9 mouse cellular contexts compared by ENCODE assay signal in genomic region chr3:116860333-116861222, GRCm38 (mm10). TPM values are rescaled to one million over a fixed set of nuclear protein-coding genes. Genes with fewer than 3 reads are reported as not detected.
DNase-seq lines count a peak whose midpoint lies in the region; ATAC-seq and TF ChIP-seq lines count a peak whose summit lies in the region.
"Had no signal": no experiment of that assay in that cellular context is flagged by ENCODE, and none has a peak within 500 bp of the region (broad histone marks: within the 10 kb centered on the region; RNA-seq: fewer than 3 reads in every experiment).

No protein-coding gene starts in this region.

- WGBS in heart, embryonic 11.5 days (ENCODE audit: insufficient replicate concordance), result 51% methylated on average over 19 of the region's 19 CpGs
- 73% methylated on average over 19 of the region's 19 CpGs for WGBS in hindbrain, embryonic 10.5 days

- DNase-seq in heart, postnatal 36 days, result no peak
- peak; percentile 31 for DNase-seq in G1E (ENCODE audit: low spot score)
- no peak for DNase-seq in hindbrain, embryonic 10.5 days (ENCODE audit: low spot score)
- DNase-seq in thymus, postnatal 4 days, result no peak
- no peak for DNase-seq in cerebellum, adult 8-10 months
- DNase-seq in embryo, embryonic 9.5 days (ENCODE audit: extremely low spot score), result no peak

- peak overlapping the region; percentile 76 for H3K9ac ChIP-seq in heart, embryonic 11.5 days (ENCODE audit: low read depth, low read length)

- H3K27me3 ChIP-seq in heart, embryonic 11.5 days (ENCODE audit: control insufficient read depth, insufficient read depth, low read length), result no peaks in the 10 kb centered on the region
- no peaks in the 10 kb centered on the region for H3K27me3 ChIP-seq in G1E (ENCODE audit: insufficient read depth, low read length)
- no peaks in the 10 kb centered on the region for H3K27me3 ChIP-seq in hindbrain, embryonic 10.5 days (ENCODE audit: insufficient read depth, poor library complexity, severe bottlenecking)
- H3K27me3 ChIP-seq: Patski had no signal

- peak overlapping the region; percentile 61 for H3K4me3 ChIP-seq in heart, embryonic 11.5 days (ENCODE audit: low read depth, low read length)
- H3K4me3 ChIP-seq in G1E (ENCODE audit: low read depth, low read length), result peak overlapping the region; percentile 80
- H3K4me3 ChIP-seq in hindbrain, embryonic 10.5 days, result peak overlapping the region; percentile 63

- no peak for TF ChIP-seq CTCF in G1E (IDR thresholded peaks at IDR 0.05; ENCODE audit: low read depth, low read length)

- H3K4me2 ChIP-seq in heart, embryonic 11.5 days, result peak overlapping the region; percentile 62

- no peaks in the 10 kb centered on the region for H3K9me3 ChIP-seq in heart, embryonic 11.5 days (replicated peaks; ENCODE audit: control insufficient read depth, low read length)
- no peaks in the 10 kb centered on the region for H3K9me3 ChIP-seq in G1E (replicated peaks)
- H3K9me3 ChIP-seq in hindbrain, embryonic 10.5 days, result no peaks in the 10 kb centered on the region

- ATAC-seq in heart, embryonic 11.5 days (replicated peaks; ENCODE audit: insufficient number of reproducible peaks, low FRiP score, low TSS enrichment), result peak; percentile 63
- ATAC-seq in G1E (ENCODE audit: extremely low read depth, insufficient number of reproducible peaks, low FRiP score, poor library complexity, severe bottlenecking), result 0 out of 2 replicates have a peak, but pooled peaks have one; percentile 12
- peak; percentile 21; the same call in 1 of the 2 replicates for ATAC-seq in megakaryocyte progenitor cell, adult 5-6 weeks (replicated peaks; ENCODE audit: poor library complexity)

- H3K4me1 ChIP-seq in heart, embryonic 11.5 days (ENCODE audit: control insufficient read depth, insufficient read depth, low read length), result 0 out of 2 replicates have a peak, but pooled peaks cover 5% of the 10 kb centered on the region
- peaks cover 48% of the 10 kb centered on the region for H3K4me1 ChIP-seq in G1E (ENCODE audit: insufficient read depth, low read depth, low read length)
- H3K4me1 ChIP-seq in hindbrain, embryonic 10.5 days (replicated peaks), result peaks cover 8% of the 10 kb centered on the region; the same call in 1 of the 2 replicates

- intact Hi-C loops in heart, postnatal 36 days (cut with DNase I), result no loop called here

- no peaks in the 10 kb centered on the region for H3K36me3 ChIP-seq in heart, embryonic 11.5 days (ENCODE audit: control insufficient read depth, insufficient read depth, low read length)
- H3K36me3 ChIP-seq in G1E (replicated peaks), result peaks cover 10% of the 10 kb centered on the region
- no peaks in the 10 kb centered on the region for H3K36me3 ChIP-seq in hindbrain, embryonic 10.5 days

- peak overlapping the region; percentile 66; the same call in 1 of the 2 replicates for H3K27ac ChIP-seq in heart, embryonic 11.5 days (ENCODE audit: low read depth, low read length)
- peak overlapping the region; percentile 83 for H3K27ac ChIP-seq in hindbrain, embryonic 10.5 days

RNA-seq across cellular contexts. Expression of gene Frrs1, which starts 1.3 kb away (rescaled TPM):
- 26.7 and 26.8 TPM in 2 replicates for polyA plus RNA-seq in heart, embryonic 11.5 days (2014; fragmentation: Nextera tagmentation; extraction: Ambion mirVana)
- total RNA-seq in heart, postnatal 36 days (2021), result 1 to 10 TPM; 2.7 to 5.0 TPM
- total RNA-seq in G1E (2014; fragmentation: Nextera tagmentation) (99.0 and 105 TPM in 2 replicates), G1E (2017) (33.5 and 37.1 TPM in 2 replicates)
- 8.7 and 26.1 TPM in 2 replicates for polyA plus RNA-seq in G1E (2012)
- polyA plus RNA-seq in hindbrain, embryonic 10.5 days (2016; fragmentation: Nextera tagmentation; extraction: Ambion mirVana), result 8.7 and 17.2 TPM in 2 replicates
- total RNA-seq in megakaryocyte progenitor cell, adult 5-6 weeks (2015), result 73.1 and 73.3 TPM in 2 replicates
- total RNA-seq in megakaryocyte progenitor cell, adult 5-6 weeks (2017), result 49.4 and 50.4 TPM in 2 replicates

RNA-seq across cellular contexts. Expression of gene Agl, which starts 52.6 kb away (rescaled TPM):
- polyA plus RNA-seq in heart, embryonic 11.5 days (2014; fragmentation: Nextera tagmentation; extraction: Ambion mirVana), result 49.2 and 55.8 TPM in 2 replicates
- 100 to 1,000 TPM; 189 to 212 TPM for total RNA-seq in heart, postnatal 36 days (2021)
- total RNA-seq in G1E (2014; fragmentation: Nextera tagmentation) (33.6 and 38.7 TPM in 2 replicates), G1E (2017) (13.5 and 15.1 TPM in 2 replicates)
- 1.3 and 1.7 TPM in 2 replicates for polyA plus RNA-seq in G1E (2012)
- 9.6 and 10.7 TPM in 2 replicates for polyA plus RNA-seq in hindbrain, embryonic 10.5 days (2016; fragmentation: Nextera tagmentation; extraction: Ambion mirVana)
- total RNA-seq in megakaryocyte progenitor cell, adult 5-6 weeks (2015), result 12.8 and 15.5 TPM in 2 replicates
- total RNA-seq in megakaryocyte progenitor cell, adult 5-6 weeks (2017), result 10.4 and 14.0 TPM in 2 replicates

Comparison
In these comparisons a context has a peak if more than half of its experiments do, and no peak if none do; other contexts are left out.
1. ATAC-seq: peak in every context shown above with its lines; median percentile 63 in heart, embryonic 11.5 days; 21 in megakaryocyte progenitor cell, adult 5-6 weeks; 12 in G1E.
2. RNA of gene Frrs1, which starts 1.3 kb away (total RNA-seq): 33.5 to 105 TPM in G1E and 49.4 to 73.3 TPM in megakaryocyte progenitor cell, adult 5-6 weeks; 2.7 to 5.0 TPM in heart, postnatal 36 days; every median in the first group is over 4 times any median in the second.
3. RNA of gene Agl, which starts 52.6 kb away (total RNA-seq): 189 to 212 TPM in heart, postnatal 36 days; 13.5 to 38.7 TPM in G1E and 10.4 to 15.5 TPM in megakaryocyte progenitor cell, adult 5-6 weeks; every median in the first group is over 4 times any median in the second.
4. Peak in every context shown above with its lines, with median percentiles within 50 percentile points of each other: H3K4me3 ChIP-seq.